Mouse (Mus musculus) monocyte, adult 2 months (primary cell): ENCODE data around the gene Pgm5.

ENCODE experiments used
- DNase-seq, 2 experiments: peaks; one replicate each; pipeline ENCODE4 v3.0.0; 2022; ENCODE audit warnings: low spot score in 2 of 2, low read depth in 1 of 2

The Pgm5 gene

DNA sequence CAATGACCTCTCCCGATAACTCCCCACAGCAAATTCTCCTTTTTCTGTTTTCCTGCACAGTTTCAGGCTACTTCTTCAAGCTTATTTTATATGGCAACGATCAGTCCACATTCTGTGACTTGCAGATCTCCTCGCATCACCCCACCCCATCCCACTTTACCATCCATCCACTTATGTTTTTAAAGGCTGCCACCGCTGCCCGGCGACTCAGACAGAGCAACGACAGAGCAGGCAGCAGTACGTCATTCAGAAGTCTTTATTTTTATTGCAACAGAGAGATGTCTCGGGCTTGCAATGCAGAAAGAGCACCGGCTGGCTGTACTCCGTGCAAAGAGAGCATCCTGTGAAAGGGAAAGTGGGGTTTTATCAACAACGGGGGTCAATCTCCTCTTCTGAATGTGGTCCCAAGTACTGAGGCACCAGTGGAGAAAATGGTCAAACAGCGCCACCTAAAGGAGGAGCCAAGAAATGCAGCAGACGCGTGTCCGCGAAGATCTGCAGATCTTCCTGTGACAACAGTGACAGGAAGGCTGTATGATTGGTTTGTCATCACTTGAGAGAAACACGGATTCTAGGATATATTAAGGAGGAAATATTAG lies 9.5 kb upstream of the Pgm5 start:
- no peak for DNase-seq

DNA sequence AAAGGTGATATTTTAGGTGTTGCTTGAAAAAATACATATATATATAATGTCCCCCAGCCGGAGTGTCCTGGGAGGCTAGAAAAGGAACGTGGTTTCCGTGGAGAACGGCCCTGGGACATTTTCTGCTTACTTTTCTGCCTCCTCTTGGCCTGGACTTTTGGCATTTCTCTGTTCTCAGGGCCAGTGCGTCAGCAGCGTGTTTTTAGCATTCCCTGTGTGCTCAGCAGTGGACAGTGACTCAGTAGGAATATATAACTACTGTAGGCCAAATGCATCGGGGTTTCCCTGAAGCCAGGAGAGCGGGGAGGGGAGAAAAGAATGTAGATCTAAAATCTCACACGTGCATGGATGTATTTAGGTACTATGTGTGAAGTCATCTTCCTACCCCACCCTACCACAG lies 3.8 kb upstream of the Pgm5 start:
- DNase-seq, result no peak

DNA sequence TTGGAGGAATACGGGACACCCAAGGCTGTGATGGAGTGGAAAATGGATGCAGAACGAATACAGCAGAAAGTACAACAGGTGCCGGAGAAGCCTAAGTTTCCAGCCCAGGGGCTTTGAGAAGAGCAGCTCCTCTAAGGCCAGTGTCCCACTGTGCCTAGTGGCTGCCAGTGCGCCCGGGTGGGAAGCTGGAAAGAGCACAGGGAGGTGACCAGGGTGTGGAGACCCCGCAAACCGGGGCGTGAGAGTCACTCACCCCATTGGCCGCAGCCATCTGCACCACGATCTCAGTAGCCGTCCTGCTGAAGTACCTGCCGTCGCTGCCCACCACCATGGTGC lies 411 bp downstream of the Pgm5 start:
- no peak for DNase-seq

DNA sequence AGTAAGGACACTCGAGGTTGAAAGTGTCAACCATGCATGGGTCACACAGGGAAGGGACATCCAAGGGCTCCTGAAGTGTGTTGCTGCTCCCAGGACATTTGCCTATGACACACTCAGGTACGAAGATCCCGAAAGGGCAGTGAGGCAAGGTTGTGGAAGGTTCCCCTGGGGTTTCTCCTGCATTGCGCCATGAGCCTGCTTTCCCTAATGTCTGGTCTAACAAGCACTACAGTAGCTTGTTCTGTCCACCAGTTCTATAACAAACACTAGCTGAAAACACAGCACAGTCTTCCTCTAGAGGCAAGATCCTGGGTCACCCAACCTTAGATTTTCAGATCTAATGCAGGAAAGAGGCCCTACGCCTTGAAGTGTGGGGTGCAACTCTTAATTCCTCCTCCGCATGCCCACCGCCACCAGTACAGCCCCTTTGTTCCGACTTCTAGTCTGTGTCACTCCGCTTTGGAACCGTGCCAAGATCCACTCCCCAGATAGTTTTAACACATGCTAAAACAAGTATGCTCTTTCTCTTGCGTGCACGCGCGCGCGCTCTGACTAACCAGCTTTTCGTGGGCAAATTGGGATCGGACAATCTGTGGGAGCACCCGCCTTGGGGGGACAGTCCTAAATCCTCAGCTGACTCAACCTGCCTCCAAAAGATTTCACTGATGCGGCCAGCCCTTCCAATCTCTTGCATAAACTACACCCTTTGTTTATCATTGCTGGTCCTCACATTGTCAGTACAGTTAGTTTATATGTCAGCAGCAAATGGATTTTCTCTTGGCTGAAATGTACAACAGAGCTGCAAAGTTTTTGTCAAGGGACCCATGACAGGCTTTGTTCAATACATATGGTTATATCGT lies 10.0 kb downstream of the Pgm5 start:
- DNase-seq, result no peak

DNA sequence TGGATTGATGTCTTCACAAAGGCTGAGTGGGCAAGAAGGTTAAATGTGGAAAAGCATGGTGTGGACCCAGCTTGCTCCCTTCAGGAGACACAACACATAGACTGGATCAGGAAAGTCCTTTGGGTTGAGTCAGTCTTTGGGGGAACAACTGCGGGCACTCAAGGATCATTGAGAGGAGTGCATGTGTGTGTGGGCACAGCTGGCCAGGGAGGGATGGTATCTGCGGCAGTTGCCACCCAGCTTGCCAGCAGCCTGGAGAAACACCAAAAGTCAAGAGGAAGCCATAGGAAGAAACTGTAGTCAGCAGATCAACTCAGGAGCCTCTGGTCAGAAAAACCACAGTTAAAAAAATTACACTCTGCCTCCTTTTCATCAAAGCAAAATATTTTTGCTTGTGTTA lies 12.8 kb downstream of the Pgm5 start:
- DNase-seq, result no peak

DNA sequence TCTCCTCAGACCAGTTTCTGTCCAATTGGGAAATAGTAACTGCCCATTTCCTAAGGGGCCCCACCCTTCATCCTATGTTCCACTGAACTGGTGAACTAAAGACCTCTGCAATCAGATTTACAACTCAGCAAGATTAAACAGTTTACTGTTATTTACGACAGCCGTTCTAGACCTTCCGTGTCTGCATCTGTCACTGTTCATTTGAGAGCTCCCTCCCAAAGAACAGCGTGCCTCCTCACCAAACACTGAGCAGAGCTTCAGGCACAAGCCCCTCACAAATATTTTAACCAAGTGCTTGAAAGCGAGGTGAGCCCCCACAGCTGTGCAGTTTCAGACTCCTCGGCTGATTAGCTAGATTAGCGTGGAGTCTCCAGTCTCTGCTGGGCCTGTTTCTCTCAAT lies 13.3 kb downstream of the Pgm5 start:
- no peak for DNase-seq

DNA sequence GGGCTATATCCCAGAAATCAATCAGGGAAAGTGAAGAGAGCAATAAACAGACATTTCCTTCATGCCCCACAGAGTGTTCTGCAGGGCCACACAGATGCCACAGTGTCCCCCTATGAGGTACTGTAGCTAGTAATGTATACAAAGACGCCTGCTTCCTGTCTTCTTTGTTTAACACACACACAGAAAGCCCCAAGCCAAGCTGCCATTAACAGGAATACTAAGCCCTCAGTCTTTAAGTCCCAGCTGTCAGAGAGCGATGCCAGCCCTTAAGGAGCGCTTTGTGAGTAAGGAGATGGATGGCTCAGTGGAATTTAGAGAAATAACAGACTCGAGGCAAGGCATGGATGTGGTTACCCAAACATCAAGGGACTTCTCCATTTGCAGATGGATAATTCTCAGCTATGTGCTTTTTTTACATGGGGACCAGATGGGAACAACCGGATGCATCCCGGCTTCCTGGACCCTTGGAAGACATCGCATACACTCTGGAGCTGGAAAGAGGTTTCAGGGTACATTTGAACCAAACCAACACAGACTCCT lies 16.6 kb downstream of the Pgm5 start:
- DNase-seq, result no peak

DNA sequence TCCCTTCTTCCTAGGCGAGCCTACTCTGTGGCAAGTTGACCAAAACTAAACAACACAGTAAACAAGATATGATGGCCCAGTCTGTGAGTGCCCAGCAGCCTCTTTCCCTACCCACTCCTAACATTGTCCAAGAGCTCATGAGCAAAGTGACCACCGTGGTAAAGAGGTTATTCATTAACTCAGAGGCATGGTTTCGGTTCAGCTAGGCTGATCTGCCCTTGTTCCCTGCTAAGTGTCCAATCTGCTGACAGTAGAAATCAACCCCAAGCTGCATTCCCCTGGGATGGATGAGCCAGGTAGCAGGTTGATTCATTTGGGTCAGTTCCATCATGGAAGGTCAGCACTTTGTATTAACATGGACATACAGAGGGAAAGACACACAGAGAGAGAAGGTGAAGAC lies 19.6 kb downstream of the Pgm5 start:
- DNase-seq, result no peak

DNA sequence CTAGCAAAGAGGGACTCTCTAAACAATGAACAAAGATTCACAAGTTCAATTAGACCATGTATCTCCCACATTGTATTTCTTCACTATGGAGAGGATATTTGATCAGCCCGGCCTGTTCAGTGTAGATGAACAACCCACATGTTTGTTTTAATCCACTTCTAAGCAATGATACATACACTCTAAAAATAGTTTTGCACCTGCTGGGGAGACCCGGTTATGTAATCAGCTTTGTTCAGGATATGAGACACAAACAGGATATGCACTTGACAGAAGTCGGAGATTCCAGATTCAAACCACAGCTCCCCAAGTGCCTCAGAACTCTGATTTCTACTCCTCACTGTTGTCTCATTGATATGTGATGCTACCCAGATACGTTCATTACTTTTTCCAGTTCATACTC lies 37.1 kb downstream of the Pgm5 start:
- DNase-seq, result no peak

DNA sequence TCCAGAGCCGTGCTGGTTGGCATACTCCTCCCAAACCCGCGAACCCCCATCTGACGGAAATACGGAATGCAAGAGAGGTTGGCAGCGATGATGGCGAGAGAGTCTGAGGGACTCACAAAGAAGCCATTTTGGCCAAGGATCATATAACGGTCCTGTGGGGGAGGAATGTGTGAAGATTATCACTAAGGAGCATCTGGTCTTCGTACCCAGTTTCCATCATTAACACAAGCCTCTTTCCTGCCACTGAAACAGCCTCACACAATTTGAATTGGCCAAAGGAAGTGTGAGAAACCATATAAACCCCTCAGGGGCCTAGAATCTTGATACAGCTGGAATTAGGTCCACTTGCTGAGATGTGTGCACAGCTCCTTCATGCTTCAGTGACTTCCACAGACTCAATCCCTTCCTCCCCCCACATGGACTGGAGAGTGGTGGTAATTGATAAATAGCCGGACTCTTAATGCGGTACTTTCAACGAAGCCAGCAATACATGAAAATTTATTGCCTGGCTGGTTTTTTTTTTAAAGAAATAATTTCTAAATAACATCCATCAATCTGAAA lies 45.9 kb downstream of the Pgm5 start:
- DNase-seq, result no peak

DNA sequence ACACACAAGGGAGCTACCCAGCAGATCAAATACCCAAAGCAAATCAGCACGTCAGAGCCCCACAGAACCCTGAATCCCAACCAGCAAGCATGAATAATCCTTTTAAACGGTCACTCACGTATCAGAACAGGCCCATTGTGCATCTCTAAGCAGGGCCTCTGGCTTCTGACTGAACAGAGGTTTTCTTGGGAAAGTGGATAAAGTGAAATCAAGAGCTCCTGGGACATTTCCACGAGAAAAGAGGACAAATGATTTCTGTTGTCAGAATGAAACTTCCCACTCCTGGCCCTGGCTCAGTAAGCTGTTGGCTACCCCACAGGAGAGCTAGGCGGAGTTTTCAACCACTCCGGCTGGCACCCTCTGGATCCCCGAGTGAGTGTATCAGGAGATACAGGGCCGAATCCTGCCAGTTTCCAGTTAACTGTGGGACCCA lies 48.8 kb downstream of the Pgm5 start:
- DNase-seq, result no peak

DNA sequence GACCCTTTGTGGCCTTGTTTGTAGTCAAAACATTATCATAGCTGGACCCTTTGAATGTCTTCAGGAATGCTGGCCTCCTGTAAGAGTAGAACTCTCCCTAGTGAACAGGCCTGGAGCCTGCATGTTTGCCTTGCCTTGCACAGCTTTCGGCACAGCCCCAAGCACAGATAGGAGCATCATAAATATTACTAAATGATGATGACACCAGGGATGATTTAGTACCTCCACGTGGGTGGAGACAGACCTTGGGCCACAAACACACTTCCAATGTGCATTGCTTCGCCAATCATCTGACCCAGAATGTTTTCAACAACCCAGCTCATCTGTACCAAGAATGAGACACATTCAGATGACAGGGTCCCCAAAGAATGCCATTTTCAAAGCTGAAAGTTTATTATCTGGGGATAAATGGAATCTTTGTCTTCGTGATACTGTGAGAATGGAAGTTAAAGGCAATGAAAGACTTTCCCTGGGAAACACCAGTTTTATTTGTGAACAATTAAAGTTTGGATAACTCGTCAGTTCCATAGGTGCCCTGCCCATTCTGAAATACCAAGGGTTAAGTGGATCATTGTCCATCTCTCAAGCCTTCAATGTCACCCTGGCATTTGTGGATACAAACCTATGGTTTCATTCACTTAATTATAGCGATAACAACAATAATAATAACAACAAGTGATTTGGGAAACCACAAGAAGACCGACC lies 49.4 kb downstream of the Pgm5 start:
- DNase-seq, result no peak

DNA sequence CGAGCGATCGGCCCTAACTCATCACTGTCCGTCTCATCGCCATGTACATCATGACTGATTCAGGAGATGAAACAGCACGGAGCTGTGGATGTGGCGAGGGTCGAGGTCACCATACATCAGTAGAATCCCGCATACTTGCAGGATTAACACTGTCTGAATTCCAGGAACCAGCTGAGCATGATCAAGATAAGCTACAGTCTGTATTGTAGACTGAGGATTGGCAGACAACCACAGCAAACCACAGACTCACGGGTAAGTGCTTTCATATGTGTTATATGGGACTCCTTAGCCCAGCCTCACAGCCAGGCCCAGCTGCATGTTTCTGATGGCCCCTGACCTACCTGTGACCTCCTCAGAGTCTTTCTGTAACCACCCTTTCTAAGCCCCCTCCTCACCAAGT lies 50.2 kb downstream of the Pgm5 start:
- DNase-seq, result no peak

DNA sequence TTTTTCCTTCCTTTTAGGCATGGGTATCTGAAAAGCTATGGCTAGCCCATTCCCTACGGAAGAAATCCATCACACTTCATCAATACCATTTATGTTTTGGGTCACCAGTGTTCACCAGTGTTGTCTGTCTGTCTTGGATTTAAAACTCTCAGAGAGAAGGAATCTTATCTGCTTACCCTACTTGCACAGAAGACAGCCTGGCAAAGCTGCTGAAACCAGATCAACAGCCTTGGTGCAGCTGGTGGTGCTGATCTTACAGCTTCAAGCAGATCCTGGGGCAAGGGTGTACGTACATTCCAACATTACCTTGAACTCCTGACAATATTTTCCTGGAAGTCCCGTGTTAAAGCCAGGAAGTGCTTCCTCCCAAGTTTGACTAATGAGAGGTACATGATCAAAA lies 55.6 kb downstream of the Pgm5 start:
- DNase-seq, result no peak

DNA sequence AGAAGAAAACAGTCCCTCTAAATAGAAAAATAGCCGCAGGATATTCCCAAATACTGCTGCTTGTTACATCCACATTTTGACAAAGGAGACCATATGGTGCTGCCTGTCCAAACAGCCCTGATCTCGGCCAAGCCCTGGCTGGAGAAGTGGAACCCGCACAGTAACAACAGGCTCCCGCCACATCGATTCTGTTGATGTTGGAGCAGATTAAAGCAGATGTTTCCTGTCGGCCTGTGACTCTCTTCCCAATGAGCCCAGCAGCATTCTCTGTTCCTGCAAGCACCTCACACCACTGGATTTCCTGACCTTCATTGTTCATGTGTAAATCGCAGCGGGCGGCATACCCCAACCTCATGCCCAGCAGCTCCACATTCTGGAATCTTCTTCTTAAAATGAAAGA lies 64.0 kb downstream of the Pgm5 start:
- DNase-seq, result no peak

DNA sequence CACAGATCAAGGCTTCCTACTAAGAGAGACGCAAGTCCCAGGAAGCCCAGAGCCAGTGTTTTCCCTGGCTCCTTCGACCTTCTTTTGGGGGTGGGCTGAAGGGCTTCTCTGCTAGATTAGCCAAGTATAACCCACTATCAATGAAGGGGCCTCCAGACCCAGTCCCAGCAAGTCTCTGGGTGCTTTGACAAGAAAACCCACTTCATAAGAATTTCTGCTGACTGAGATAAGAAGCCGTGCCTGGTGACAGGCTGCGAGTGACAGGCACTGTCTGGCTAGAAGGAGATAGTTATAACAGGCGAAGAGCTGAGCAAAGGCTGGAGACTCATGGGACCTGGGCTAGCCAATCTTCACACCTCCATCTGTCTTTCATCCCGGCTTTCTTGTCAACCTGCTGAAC lies 67.3 kb downstream of the Pgm5 start:
- DNase-seq, result no peak

DNA sequence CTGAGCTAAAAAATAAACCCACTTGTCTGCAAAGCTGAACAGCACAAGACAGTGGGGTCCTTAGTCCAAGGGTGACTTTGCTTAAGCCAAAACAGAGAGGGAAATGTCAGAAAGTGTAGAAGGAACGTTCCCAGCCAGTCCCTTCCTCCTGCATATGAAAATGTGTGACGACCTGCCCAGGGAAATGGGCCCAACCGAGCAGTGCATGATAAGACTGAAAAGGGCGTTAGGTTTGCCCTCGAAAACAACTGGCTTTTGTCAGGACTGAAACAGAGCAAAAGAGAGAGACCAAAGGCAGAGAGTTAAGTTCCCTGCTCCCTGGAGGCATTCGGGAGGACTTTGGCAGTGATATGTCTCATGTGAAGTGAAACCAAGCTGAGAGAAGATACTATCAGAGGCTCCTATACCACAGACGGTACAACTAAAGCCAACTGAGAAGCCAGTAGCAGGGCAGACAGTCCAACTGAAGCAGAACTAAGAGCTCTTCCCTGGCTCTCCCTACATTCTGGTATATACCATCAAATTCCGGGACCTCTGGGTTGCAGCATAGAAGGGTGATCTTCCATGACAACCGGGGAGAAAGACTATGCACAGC lies 68.0 kb downstream of the Pgm5 start:
- DNase-seq, result no peak

DNA sequence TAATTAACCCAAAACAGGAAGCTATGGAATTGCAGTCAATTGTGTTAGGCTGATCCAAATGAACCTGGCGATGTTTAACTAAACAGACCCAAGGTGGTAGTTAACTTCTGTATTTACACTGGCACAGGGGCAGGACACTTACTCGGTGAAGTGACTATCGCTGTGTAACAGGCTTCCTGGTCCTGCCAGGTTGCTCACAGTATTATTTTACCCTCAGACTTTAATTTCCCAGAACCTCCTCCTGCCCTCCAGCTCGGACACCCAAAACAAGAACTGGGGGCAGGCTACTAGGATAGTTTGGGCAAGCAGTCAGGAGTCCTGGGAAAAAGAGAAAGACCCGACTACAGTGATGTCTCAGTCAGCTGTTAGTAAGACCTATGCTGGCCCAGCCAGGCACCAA lies 68.8 kb downstream of the Pgm5 start:
- DNase-seq, result no peak

DNA sequence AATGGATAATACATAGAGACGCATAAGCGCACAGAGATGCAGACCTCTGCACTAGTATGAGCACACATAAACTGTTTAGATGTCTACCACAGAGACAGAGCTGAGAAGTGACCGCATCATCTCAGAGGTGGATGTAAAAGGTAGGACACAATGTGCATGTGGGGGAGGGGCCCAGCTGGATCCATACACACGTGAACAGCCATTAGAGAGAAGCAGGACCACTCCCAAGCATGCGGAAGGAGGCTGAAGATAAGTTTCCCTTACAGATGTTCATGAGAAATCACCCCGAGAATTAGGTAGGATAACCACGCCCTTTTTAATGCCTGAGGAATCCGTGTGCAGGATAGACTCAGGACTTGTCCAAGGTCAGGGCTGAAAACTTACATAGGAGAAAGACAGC lies 75.8 kb downstream of the Pgm5 start:
- DNase-seq, result no peak

DNA sequence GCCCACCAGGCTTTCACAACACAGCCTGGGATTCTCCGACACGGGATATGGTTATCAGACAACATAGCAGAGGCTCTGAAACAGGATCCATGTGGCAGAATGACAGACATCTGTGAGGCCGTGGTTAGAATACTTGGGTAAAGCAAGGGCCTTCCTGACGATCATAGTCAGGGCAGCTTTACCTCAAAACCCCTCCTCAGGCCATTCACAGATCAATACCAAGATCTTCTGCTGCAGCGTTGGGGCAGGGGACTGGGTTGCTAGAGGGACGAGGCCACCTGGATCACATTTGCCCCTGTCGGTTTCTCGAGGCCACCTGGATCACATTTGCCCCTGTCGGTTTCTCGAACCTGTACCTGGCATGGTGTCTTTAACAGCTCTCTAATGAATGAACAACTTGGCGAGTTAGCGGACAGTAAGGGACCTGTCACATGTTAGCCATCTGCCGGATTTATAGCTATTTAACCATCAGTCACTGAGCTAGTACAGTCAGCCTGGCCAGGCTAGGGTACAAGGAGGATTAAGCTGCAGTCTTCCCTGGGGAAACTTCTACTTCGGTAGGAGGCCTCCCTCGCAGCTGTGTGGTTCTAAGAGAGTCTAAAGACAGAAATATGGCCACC lies 76.5 kb downstream of the Pgm5 start:
- no peak for DNase-seq

DNA sequence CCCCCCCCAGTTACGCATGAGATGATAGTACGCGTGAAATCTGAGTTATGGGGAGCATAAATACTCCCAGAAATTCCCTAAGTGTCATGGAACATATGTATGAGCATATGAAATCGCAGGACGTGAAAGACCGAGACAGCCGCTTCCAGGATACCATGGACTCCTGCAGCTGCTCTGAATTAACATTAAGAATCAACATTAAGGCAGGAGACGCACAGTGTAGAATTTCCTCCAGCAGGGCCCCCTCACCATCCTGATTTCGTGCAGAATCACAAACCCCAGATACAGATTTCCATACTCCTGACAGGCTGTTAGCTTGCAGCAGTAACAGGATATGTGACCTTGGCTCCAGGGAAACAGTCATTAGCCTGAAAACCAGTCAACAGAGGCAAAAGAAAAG lies 77.9 kb downstream of the Pgm5 start:
- DNase-seq, result no peak
